Comparison of ENCODE assay signal across 31 mouse cellular contexts in the genomic region with DNA sequence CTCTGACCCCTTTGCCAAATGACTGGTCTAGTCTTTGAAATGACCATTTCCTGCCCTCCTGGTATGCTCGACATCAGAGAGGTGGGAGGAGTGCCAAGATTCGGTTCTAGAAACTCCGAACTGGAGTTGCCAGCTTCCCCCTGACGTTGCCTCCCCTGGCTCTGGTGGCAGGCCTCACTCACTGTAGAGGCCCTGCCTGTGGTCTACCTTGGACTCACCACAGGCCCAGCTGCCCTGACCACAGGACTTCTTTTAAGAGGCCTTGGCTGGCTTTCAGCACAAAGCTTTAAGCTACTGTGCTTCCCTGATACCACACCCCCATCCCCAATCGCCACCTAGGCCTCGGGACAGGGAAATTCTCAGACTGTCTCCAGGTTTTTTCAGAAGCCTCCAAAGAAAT. TPM values are rescaled to one million over a fixed set of nuclear protein-coding genes. Genes with fewer than 3 reads are reported as not detected.
DNase-seq lines count a peak whose midpoint lies in the region; ATAC-seq lines count a peak whose summit lies in the region.
"Had no signal": no experiment of that assay in that cellular context is flagged by ENCODE, and none has a peak within 500 bp of the region (broad histone marks: within the 10 kb centered on the region; RNA-seq: fewer than 3 reads in every experiment).

No protein-coding gene starts in this region.

- no peaks in the 10 kb centered on the region for H3K36me3 ChIP-seq in forebrain, embryonic 10.5 days (replicated peaks)
- no peaks in the 10 kb centered on the region for H3K36me3 ChIP-seq in forebrain, embryonic 12.5 days (replicated peaks)
- H3K36me3 ChIP-seq in embryonic facial prominence, embryonic 15.5 days = no peaks in the 10 kb centered on the region
- H3K36me3 ChIP-seq: heart, embryonic 12.5 days; hindbrain, embryonic 15.5 days; liver, embryonic 13.5 days; midbrain, embryonic 12.5 days; stomach, embryonic 15.5 days had no signal

- H3K4me1 ChIP-seq in forebrain, embryonic 10.5 days = no peaks in the 10 kb centered on the region
- peaks cover 3% of the 10 kb centered on the region; the same call in 1 of the 2 replicates for H3K4me1 ChIP-seq in forebrain, embryonic 12.5 days
- 0 out of 2 replicates have a peak, but pooled peaks cover 3% of the 10 kb centered on the region for H3K4me1 ChIP-seq in embryonic facial prominence, embryonic 15.5 days
- H3K4me1 ChIP-seq: hindbrain, embryonic 15.5 days; liver, embryonic 13.5 days; midbrain, embryonic 12.5 days; stomach, embryonic 15.5 days had no signal

- no peak overlapping the region for H3K4me3 ChIP-seq in forebrain, embryonic 10.5 days
- no peak overlapping the region for H3K4me3 ChIP-seq in forebrain, embryonic 12.5 days (replicated peaks)
- H3K4me3 ChIP-seq in embryonic facial prominence, embryonic 15.5 days (replicated peaks) = no peak overlapping the region
- H3K4me3 ChIP-seq: gastrocnemius, adult 2 months; heart, adult 2 months; heart, embryonic 12.5 days; hindbrain, embryonic 15.5 days; liver, embryonic 13.5 days; midbrain, embryonic 12.5 days; stomach, embryonic 15.5 days had no signal

- no peak overlapping the region for H3K4me2 ChIP-seq in forebrain, embryonic 12.5 days
- no peak overlapping the region for H3K4me2 ChIP-seq in embryonic facial prominence, embryonic 15.5 days (replicated peaks)
- H3K4me2 ChIP-seq: heart, embryonic 12.5 days; hindbrain, embryonic 15.5 days; liver, embryonic 13.5 days; midbrain, embryonic 12.5 days; stomach, embryonic 15.5 days had no signal

- H3K27ac ChIP-seq in forebrain, embryonic 10.5 days = peak overlapping the region; percentile 0; the same call in 1 of the 2 replicates
- H3K27ac ChIP-seq in forebrain, embryonic 12.5 days = no peak overlapping the region
- no peak overlapping the region for H3K27ac ChIP-seq in embryonic facial prominence, embryonic 15.5 days (replicated peaks)
- H3K27ac ChIP-seq: gastrocnemius, adult 2 months; heart, adult 2 months; hindbrain, embryonic 15.5 days; liver, embryonic 13.5 days; midbrain, embryonic 12.5 days; stomach, embryonic 15.5 days had no signal

- ATAC-seq in forebrain, embryonic 12.5 days (ENCODE audit: low FRiP score) = no peak
- peak; percentile 67; the same call in 1 of the 2 replicates for ATAC-seq in embryonic facial prominence, embryonic 15.5 days (ENCODE audit: insufficient number of reproducible peaks, low FRiP score, low TSS enrichment, low read depth)
- peak; percentile 79 for ATAC-seq in megakaryocyte progenitor cell, adult 5-6 weeks (replicated peaks; ENCODE audit: poor library complexity)
- ATAC-seq: forebrain, embryonic 16.5 days; inflammation-experienced regulatory T-cells, adult 6 months; lung, postnatal 0 days had no signal

- 91% methylated on average over 6 of the region's 6 CpGs for WGBS in forebrain, embryonic 10.5 days
- WGBS in forebrain, embryonic 12.5 days = 85% methylated on average over 6 of the region's 6 CpGs
- 73% methylated on average over 6 of the region's 6 CpGs for WGBS in embryonic facial prominence, embryonic 15.5 days

- no peak overlapping the region for H3K9ac ChIP-seq in forebrain, embryonic 12.5 days
- no peak overlapping the region for H3K9ac ChIP-seq in embryonic facial prominence, embryonic 15.5 days
- H3K9ac ChIP-seq: heart, embryonic 12.5 days; hindbrain, embryonic 15.5 days; liver, embryonic 13.5 days; midbrain, embryonic 12.5 days; stomach, embryonic 15.5 days had no signal

- no peaks in the 10 kb centered on the region for H3K9me3 ChIP-seq in forebrain, embryonic 10.5 days
- H3K9me3 ChIP-seq in forebrain, embryonic 12.5 days = no peaks in the 10 kb centered on the region
- no peaks in the 10 kb centered on the region for H3K9me3 ChIP-seq in embryonic facial prominence, embryonic 15.5 days (replicated peaks)
- H3K9me3 ChIP-seq: heart, embryonic 12.5 days; hindbrain, embryonic 15.5 days; liver, embryonic 13.5 days; midbrain, embryonic 12.5 days; stomach, embryonic 15.5 days had no signal

- no peak for DNase-seq in forebrain, embryonic 10.5 days (ENCODE audit: extremely low spot score, low spot score)
- peak; percentile 13 for DNase-seq in thymus, postnatal 0 days (ENCODE audit: low spot score)
- DNase-seq in thymus, adult 18-20 months = no peak
- no peak for DNase-seq in spleen, postnatal 10 days (ENCODE audit: low spot score in 2 of 2)
- no peak for DNase-seq in ovary, adult 18-20 months (ENCODE audit: low spot score)
- DNase-seq: adrenal gland, postnatal 25 days; B cell, adult 2 months; cerebellum, adult 2 months; cerebellum, postnatal 25 days; gastrocnemius, adult 2 months; gastrocnemius, postnatal 36 days; heart, adult 2 months; heart, postnatal 4 days; kidney, adult 11 months; kidney, postnatal 14 days; liver, embryonic 13.5 days; lung, adult 18-20 months; retina, postnatal 1 day; right cerebral cortex, postnatal 14 days; thymus, postnatal 25 days had no signal

- H3K27me3 ChIP-seq in forebrain, embryonic 10.5 days (ENCODE audit: poor library complexity, severe bottlenecking) = no peaks in the 10 kb centered on the region
- H3K27me3 ChIP-seq in forebrain, embryonic 12.5 days = no peaks in the 10 kb centered on the region
- no peaks in the 10 kb centered on the region for H3K27me3 ChIP-seq in embryonic facial prominence, embryonic 15.5 days
- H3K27me3 ChIP-seq: CH12.LX; heart, embryonic 12.5 days; hindbrain, embryonic 15.5 days; liver, embryonic 13.5 days; midbrain, embryonic 12.5 days; stomach, embryonic 15.5 days had no signal

RNA-seq across cellular contexts. Expression of a gene that starts 21.4 kb away (rescaled TPM):
- 4.3 and 4.5 TPM in 2 replicates for polyA plus RNA-seq in forebrain, embryonic 10.5 days (2016; fragmentation: Nextera tagmentation; extraction: Ambion mirVana)
- polyA plus RNA-seq in forebrain, embryonic 12.5 days (2016; fragmentation: Nextera tagmentation; extraction: Ambion mirVana) = 4.5 and 5.2 TPM in 2 replicates
- 14.5 and 16.7 TPM in 2 replicates for polyA plus RNA-seq in thymus, postnatal 0 days (2015; fragmentation: Nextera tagmentation; extraction: Ambion mirVana)
- 22.1 and 24.4 TPM in 2 replicates for polyA plus RNA-seq in embryonic facial prominence, embryonic 15.5 days (2015; fragmentation: Nextera tagmentation; extraction: Ambion mirVana)
- total RNA-seq in megakaryocyte progenitor cell, adult 5-6 weeks (2015) = not detected in 2 replicates
- total RNA-seq in megakaryocyte progenitor cell, adult 5-6 weeks (2017) = 0.17 TPM in 2 replicates
